Mouse (Mus musculus) cerebellum, adult 8-10 months (tissue): ENCODE data around the gene Rbm47.

Experiments used
- DNase-seq: peaks from one replicate; pipeline ENCODE4 v3.0.0; 2022

The Rbm47 gene

DNA sequence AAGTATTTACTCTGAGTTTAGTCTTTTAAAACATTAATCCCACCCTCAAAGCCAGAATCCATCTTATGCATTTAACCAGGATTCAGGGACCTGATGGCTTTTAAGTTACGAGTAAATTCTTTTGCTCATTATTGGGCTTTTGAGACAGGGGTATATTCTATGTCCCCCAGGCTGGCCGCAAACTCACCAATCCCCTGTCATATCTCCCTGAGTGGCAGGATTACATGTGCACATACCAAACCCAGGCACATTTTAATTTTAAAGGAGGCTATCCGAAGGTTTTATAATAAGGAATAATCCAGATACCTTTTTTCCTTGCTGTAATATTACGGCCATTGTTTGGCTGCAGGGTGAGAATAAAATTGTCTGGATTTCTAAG, 111.3 kb downstream of the Rbm47 start:
- DNase-seq = no peak

GRCm38 (mm10) chr5:66058844-66059243, 114.1 kb downstream of the Rbm47 start:
- no peak for DNase-seq

DNA sequence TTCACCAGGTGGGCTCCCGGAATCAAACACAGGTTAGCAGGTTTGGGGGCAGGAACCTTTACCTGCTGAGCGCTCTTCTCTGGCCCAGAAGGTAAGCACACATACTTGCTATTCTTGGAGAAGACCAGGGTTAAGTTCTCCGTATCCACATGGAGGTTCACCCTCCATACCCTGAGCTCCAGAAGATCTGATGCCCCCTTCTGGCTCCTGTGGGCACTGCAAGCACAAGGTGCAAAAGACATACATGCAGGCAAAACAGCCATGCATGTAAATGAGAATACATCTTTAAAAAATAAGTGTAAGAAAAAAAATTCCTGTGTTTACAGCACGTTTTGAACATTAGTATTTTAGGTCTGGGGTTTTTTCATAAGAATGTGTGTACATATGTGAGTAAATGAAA, 116.2 kb downstream of the Rbm47 start:
- no peak for DNase-seq

- DNase-seq = no peak
These were observed 118.5 kb downstream of the Rbm47 start for GRCm38 (mm10) chr5:66054394-66054793.

GRCm38 (mm10) chr5:66052777-66053548, 120.0 kb downstream of the Rbm47 start:
- DNase-seq = no peak

- DNase-seq = no peak
These were observed 122.1 kb downstream of the Rbm47 start for GRCm38 (mm10) chr5:66050841-66051240.

DNA sequence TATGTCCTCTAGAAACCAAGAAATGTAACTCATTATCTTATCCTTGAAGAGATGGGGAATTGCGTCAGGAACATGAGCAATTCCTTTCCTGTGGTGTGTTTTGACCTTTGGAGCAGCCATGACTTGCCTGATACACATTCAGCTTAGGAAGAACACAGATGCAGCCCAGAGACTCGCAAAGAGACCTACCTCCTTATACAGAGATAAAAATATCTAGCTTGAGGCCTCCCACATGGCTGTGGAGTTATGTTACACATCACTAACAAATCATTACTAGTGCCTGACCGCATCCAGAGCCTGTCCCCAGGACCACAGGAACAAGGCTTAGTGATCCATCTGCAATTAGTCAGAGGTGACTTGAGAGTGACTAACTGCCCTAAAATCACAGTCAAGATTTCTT, 126.6 kb downstream of the Rbm47 start:
- no peak for DNase-seq

DNA sequence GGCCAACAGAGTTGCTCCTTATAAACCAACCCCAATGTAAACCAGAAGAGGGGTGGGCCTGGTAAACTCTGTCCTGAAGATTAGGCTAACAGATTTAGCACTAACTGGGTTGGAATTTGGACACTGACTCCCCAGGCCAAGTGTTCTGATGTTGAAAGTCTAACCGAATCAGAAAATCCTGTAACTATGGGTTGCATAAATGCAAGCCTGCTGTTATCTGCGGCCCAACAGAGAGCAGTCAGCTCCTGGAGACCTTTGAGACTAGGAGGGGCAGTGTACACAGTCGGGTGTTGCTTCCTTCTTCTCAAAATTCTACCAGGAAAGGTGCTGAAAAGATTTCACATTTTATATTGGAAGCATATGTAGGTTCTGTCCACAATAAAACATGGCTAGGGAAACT, 129.0 kb downstream of the Rbm47 start:
- DNase-seq = no peak

- no peak for DNase-seq
These were observed 130.1 kb downstream of the Rbm47 start for GRCm38 (mm10) chr5:66042651-66043340.

DNA sequence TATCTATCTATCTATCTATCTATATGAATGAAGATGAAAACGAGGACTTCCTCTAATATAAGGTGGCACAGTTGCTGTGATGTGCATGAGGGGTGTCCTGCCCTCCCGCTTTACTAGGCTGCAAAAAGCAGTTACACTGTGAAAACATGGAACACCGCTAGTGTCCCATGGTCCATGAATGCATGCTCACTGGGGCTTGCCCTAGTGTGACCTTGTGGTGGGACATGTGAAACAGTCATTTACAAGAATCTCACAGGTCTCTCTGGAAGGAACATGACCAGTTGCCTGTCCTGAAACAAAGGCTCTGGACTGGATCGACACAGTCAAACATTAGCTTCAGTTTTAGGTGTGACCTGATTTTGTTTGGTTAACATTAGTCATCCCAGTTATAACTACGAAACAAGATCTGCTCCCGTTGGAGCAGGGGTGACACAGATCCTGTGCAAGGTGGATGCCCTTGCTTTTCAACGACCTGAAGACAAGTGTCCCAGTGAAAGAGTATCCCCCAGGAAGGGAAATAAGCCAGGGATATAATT, 132.1 kb downstream of the Rbm47 start:
- DNase-seq = no peak

- no peak for DNase-seq
These were observed 133.1 kb downstream of the Rbm47 start for GRCm38 (mm10) chr5:66039813-66040212.

GRCm38 (mm10) chr5:66037066-66037465, 135.9 kb downstream of the Rbm47 start:
- DNase-seq = no peak

- DNase-seq = no peak
These were observed 136.4 kb downstream of the Rbm47 start for GRCm38 (mm10) chr5:66036440-66037054.

- no peak for DNase-seq
These were observed 138.3 kb downstream of the Rbm47 start for GRCm38 (mm10) chr5:66034375-66035195.

DNA sequence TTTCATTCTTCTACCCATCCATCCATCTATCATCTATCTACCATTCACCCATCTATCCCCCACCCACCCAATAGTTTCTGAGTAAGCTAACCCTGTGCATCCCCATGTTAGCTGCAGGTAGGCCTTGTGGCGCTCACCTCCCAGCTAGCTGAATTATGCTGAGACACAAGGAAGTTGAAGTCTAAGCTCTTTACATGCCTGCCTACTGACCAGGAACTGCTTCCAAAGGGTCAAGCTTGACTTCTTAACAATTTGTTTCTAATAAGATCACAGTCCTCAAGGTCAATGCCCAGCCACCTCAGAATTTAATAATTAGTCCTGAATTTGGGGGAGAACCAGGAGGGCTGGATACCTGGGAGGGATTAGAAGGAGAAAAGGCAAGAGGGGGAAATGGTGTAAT, 140.1 kb downstream of the Rbm47 start:
- no peak for DNase-seq

DNA sequence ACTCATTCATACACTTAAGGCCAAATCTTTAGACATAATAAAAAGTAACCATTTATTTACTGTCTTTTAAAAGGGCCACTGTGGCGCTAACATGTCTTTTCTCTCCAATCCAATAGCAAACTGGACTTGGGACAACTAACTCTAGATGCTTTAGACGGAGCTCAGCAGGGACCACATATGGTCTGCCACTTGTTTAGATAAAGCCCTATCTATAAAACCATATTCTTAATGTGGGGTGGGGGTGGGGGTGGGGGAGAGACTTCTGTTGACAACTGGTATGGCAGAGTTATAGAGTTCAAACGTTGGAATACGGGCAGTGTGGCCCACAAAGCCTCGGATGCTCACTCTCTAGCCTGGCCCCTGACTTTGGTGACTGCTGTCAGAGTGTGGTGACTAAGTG, 141.2 kb downstream of the Rbm47 start:
- no peak for DNase-seq

DNA sequence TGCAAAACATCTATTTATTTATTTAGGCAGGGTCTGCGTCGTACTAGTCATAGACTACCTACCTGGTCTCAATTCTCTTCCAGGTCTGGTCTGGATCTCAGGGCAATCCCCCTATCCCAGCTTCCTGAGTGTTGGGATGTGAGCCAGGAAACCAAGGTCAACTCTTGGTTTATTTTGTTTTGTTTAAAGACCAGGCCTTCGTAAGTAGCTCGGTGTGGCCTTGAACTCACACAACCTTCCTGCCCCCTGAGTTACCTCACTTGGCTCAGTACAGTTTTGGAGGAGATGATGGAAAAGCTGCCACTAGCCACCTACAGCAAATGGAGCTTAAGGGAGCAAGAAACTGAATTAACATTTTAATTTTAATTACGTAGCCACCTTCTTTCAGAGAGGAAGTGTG, 144.7 kb downstream of the Rbm47 start:
- DNase-seq = no peak

GRCm38 (mm10) chr5:66027206-66027605, 145.7 kb downstream of the Rbm47 start:
- DNase-seq = no peak

DNA sequence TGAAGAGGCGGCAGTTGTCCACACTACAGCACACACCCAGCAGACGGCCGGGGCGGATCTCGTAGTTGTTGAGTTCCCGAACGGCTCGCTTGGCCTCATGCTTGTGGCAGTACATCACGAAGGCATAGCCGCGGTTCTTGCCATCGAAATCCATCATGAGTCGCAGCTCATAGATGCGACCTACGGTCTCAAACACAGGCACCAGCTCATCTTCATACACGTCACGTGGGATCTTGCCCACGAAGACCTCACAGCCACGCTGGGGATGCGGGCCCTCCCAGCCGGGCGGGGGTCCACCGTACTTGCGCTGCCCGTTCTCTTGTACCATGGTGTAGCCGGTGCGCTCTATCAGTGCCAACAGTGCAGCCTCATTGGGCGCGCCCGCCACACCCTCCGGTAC, 146.1 kb downstream of the Rbm47 start:
- DNase-seq = no peak

GRCm38 (mm10) chr5:66015449-66015961, 157.4 kb downstream of the Rbm47 start:
- DNase-seq = no peak

DNA sequence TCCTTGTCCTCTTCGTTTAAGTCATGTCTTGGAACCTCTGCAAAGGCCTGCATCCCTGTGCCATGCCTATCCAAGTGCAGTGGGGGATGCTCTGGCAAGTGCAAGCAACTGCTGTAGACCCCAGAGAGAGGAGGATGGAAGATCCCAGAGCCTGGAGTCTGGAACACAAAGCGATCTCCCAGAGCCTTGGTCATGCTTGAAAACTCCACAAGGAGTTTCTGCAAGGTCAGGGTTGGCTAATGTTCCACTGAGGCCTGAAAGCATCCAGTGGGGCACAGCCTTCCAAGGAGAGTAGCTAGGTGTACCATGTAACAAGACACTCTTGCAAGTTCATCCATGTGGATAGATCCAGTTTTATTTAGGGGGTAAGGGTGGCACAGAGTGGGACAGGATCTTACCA, 158.5 kb downstream of the Rbm47 start:
- no peak for DNase-seq

DNA sequence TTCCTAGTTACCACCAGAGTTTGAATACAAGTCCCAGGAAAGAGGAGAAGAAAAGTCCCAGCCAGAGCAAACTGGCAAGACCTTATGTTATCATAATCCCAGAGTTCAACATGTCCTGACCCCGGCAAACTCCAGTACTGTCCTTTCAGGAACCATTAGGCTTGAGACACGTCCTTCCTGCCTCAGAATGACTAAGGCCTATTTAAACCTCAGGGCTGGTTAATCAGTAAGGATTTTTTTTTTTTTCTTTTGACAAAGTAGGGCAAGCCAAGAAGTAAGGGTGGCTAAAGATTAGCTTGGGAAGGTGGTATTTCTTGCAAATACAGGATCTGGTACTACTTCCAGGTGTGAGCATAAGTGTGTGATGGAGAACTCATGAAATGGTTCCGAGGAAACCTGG, 158.9 kb downstream of the Rbm47 start:
- no peak for DNase-seq
